Mouse (Mus musculus) spleen, postnatal 14 days (tissue): Measurements from ENCODE around the gene Mypn.

Experiments
- DNase-seq, 2 experiments: peaks; one replicate each; pipeline ENCODE4 v3.0.0; 2021 to 2022; ENCODE audit warnings: low spot score in 2 of 2

Mypn gene

DNA sequence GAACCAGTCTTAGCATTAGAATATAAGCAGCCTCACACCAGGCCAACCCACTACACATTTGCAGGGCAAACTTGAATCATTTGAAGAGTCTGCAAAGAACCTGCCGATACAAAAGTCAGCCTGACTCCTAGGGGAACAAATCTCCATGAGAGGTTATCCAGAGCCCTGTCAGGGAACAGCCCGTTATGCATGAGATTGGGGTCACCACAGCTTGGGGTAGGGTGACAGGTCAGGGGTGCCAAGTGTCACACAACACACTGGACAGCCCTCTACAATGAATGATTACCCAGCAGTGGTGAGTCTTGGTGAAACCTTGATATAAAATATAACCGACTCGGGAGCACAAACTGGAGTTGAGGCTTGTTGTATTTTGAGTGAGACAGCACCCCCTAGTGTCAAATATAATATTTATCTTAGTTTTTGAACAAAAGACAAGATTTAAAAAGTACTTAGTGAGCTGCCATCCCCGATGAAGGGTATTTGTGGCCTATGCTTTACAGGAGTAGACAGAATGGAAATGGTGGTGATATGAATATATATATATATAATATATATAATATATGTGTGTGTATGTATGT, 90.6 kb downstream of the Mypn start:
- no peak for DNase-seq

DNA sequence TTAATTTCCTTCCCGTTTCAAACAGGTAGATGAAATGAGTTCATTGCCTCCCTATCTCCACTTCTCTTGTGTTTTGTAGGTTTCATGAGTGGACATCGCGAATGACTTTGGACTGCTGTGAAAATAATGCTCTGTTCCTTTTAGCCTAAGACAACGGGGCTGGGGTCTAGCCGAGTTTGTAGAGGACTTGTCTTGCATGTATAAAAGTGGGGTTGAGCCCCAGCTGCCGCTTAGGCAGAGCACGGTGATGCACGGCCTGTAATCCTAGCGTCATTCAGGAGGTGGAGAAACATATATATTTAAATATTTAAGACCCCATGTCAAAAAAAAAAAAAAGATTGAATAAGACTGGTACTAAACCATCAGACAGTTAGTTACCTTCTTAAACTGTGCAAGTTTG, 103.1 kb downstream of the Mypn start:
- DNase-seq, result no peak

DNA sequence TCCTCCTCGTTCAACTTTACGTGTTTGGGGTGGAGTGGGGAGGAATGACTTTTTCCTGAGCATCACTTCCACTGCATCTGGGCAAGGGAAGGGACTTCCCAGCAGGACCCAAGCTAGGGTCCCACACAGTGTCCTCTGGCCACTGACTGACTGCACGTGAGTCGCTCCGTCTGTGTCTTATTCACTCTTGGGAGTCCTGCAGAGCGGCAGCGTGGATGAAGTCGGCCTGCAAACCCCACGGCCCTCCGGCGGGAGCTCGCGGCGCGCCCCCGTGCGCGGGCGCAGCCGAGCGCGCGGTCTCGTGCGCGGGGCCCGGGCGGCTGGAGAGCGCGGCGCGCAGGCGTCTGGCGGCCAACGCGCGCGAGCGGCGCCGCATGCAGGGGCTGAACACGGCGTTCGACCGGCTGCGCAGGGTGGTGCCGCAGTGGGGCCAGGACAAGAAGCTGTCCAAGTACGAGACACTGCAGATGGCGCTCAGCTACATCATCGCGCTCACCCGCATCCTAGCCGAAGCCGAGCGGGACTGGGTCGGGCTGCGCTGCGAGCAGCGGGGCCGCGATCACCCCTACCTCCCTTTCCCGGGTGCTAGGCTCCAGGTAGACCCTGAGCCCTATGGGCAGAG, 103.7 kb downstream of the Mypn start:
- DNase-seq, result no peak

DNA sequence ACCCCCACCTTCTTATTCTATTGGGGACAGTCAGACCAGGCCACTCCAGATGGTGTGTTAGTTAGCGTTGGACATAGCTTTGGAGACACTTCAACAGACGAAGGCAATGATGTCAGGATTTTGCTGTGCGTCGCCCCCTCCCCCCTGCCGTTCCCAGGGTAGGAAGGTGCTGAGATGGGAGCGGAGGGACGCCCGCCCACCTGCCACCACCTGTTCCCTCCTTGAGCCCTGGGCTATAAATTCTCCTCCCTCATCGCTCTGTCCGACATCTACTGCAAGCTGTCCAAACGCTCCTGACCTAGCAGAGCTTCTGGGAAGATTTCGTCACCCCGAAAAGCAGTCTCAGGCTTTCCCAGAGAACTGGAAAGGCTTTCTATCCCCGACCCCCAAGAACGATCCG, 104.2 kb downstream of the Mypn start, which contains the start of gene Atoh7:
Gene Atoh7, plus strand, starts transcription at position 131 of the 400 bp plus-strand sequence.
- DNase-seq, result no peak

DNA sequence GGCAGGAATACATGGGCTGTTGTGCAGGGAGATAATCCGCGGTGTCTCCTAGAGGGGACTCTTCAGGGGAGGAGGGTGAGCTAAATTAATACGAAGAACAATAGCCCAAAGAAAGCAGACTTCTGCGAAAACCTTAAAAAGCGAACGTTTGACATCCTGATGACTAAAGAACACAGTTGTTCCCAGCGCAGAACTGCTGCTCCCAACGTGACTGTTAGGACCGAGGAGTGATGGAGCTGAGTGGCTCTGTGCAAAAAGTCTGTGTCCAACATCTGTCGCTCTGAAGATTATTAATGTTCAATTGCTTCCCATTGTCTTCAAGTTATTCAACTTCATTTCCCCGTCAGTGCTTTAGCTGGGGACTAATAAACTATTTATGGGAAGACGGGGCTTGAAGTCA, 105.6 kb downstream of the Mypn start:
- DNase-seq, result no peak

DNA sequence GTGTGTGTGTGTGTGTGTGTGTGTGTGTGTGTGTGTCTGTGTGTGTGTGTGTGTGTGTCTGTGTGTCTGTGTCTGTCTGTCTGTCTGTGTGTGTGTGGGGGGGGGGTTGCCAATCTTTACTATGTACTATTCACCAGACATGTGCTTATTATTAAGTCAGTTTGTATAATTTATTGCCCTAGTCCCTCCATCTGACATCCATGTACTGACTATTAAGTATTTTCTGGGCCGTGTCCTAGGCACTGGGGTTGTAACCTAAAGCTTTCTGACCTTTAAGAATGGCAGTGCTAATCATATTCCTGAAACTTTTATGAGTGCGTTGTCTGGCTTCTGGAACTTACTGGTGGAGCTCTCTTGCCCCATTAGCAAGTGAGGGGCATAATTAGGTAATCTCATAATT, 107.0 kb downstream of the Mypn start:
- no peak for DNase-seq

DNA sequence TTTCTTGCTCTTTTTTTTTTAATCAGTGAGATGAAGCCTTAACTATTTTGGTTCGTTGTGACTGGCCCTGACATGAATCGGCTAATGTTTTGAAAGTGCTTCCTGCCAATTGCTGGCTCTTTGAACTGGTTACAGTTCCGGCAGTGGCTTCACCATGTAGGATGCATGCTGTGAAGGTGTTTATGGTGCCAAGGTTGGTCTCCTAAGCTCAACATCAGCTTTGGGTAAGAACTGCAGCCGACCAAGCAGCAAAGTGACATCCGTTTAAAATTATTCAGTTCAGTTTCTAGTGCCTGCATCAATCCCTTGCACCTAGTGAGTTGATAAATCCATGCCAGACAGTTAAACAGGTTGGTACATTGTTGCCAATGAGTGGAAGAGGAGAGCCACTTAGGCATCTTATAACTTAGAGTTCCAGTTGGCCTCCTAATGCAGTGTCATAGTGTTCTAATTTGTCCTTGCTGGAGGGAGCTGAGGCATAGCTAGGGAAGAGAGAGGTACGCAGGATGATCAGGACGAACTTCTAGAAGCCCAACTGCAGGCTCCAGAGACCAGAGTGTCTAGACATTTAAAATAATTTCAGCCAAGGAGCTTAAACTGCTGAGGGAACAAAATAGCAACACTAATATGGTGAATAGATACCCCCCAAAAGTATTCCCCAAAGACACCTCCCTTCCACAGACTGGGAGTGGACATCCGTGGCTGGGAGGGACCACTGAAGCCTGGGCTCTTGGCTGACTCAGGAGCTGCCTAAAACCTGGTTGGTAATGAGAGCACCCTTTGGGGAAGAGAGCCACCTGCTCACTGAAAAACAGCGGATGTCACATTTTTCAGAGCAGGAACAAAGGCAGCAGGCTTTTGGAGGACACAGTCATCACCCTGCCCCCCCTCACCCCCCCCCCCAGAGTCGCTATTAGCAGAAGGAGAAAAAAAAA, 110.9 kb downstream of the Mypn start:
- no peak for DNase-seq

DNA sequence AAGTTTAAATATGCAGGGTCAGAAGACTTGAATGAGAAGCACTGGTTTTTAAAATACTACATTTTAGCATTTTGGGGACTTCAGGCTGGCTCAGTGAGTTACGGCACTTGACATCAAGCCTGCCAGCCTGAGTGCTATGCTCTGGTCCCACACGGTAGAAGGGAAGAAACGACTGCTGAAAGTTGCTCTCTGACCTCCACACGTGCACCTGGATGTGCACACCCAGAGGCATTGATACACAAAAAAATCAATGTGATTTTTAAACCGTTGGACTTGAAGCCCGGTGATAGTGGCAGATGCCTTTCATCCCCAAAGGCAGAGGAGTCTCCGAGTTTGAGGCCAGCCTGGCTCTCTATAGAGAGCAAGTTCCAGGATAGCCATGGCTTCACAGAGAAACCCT, 111.8 kb downstream of the Mypn start:
- no peak for DNase-seq

DNA sequence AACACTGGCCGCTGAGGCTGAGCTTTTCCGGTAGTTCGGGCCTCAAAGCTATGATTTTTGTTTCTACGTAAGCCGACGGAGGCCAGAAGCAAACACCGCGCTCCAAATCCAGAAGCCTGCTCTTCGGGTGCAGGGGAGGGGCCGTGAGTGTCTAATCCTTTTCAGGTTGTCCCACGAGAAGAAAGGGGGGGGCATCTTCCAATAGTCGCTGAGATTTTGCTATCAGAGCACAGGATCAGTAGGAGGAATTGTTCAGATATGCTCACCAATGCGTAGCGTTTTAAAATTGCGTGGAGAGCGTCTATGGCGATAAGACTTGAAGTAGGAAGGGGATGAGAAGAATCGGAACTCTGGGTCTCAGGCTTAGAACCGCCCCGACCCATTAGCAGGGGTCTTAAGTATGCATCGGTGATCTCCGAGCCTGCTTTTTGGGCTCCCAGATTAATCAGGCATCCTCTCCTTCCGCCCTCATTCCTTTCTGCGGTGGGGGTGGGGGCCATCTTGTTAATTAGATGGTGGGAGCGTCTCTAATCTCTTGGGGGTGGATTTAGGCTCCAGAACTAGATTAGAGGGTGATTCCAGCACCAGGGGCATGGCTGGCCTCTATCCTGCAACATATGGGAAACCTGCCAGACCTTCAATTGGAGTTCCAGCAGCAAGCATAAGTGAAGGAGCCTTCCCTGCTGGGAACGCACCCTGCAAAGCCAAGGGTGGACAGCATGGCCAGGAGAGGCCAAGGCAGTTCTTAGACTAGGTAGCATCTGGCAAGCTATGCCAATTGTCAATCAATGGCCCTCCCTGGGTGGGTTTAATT, 113.8 kb downstream of the Mypn start:
- no peak for DNase-seq

DNA sequence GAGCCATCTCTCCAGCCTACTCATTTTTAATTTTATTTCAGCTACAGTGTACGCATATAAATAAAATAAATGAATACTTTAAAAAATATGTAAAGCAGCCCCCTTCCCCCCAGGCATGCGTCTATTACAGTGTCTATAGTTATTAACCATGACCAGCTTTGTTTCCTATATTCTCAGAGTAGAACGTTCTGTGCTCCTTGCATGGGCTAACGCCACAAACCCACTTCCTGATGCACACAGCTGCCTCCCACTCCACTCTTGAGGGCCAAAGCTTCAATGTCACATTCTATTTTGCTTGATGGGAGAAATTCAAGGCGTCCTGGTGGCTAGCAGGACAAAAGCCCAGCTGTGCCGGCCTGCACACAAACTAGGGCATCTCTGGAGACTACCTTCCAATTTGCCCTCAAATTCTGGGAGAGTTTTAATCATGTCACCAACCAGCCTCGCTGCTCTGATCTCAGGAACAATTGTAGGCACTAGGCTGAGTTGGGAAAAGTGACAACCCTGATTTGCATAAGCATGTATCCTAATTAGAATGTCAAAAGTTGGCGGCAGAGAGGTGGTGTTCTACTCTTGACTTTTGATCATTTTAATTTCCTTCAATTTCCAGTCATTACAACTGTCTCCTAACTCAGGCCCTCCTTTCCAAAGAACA, 114.5 kb downstream of the Mypn start:
- DNase-seq, result no peak

DNA sequence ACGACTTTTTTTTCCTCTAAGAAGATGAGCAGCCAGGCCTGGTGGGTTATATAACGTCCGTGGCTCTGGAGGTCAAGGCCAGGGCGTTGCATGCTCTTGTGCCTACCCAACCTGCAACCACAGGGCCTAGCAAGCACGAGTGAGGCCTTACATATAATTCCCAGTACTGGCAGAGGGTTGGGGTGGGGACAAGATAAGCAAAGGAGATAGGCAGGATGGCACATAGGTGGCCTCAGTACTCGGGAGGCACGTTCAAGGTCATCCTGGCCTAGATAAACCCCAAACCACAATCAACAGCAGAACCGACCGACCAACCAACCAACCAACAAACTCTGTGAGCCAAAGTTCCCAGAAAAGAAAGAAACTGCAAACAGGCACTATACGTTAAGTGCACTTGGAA, 117.4 kb downstream of the Mypn start:
- DNase-seq, result no peak

DNA sequence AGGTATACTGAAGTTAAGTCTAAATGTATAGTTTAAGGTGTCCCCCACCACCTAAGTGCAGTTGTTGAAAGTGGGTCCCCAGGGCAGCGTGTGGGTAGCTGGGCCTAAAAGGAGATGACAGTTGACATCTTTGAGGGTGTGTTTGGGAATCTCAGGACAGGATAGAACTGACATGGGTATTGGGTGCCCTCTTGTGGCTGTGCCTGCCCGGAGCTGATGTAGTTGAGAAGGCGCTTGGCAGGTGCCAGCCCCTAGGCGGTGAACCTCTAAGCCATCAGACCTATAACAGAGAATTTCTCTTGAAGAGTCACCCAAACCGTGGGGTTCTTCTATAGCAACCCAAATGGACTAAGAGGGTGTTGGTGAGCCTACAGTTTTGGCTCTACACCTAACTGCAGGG, 137.8 kb downstream of the Mypn start:
- DNase-seq, result peak; percentile 34 to 64
